Mouse (Mus musculus) spleen, adult 18-20 months (tissue): ENCODE results near the gene Ispd.
A peak's percentile ranks its signal among the peaks of the same experiment; 100 is the strongest.

ENCODE experiments used
- DNase-seq, 2 experiments: peaks; one replicate each; pipeline ENCODE4 v3.0.0; 2022; ENCODE audit warnings: mixed read lengths in 2 of 2

The Ispd gene

DNA sequence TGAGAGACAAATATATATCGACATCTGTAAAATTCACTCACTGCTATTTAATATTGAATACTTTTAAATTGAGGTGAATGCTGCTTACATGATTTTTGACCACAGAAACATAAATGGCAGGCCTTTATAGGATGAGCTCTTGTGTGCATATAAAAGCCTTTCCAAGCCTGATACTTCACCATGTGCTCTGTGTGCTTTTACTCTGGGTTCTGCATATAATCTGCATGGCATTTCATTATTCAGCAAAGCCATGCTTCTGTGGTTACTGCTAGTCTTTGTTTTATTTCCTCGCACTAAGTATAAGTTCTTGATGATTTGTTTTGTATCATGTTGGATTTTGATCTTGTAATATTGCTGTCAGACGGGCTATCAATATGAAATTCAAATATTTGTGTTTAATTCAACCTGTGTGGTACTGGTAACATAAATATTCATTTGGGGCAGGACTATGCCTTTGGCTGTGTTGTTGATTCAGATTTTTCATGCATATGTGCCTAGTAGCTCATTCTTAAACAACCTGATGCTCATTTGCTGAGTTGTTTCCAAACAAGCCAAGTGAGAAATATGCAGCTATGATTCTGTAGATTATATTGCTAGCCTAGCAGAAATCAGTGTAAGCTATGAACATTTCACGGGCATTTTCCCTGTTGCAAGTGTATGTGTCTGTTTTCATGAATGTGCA, 189.3 kb downstream of the Ispd start:
- no peak for DNase-seq

DNA sequence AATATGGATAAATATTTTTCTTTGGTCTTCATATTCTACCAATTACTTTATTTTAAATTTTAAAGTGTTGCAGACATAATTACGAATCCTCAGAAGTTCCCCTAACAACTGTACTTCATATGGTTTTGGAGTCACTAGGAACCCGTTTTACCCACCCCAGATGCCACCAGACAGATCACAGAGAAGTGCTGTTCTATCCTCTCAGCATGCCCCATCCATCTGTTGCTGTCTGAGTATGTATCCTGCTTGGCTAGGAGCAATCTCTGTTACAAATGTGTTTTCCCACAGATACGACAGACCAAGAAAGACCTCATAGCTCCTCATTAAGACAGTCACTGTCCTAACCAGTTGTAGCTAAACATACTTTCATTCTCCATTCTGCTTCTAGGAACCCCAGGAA, 203.6 kb downstream of the Ispd start:
- no peak for DNase-seq

DNA sequence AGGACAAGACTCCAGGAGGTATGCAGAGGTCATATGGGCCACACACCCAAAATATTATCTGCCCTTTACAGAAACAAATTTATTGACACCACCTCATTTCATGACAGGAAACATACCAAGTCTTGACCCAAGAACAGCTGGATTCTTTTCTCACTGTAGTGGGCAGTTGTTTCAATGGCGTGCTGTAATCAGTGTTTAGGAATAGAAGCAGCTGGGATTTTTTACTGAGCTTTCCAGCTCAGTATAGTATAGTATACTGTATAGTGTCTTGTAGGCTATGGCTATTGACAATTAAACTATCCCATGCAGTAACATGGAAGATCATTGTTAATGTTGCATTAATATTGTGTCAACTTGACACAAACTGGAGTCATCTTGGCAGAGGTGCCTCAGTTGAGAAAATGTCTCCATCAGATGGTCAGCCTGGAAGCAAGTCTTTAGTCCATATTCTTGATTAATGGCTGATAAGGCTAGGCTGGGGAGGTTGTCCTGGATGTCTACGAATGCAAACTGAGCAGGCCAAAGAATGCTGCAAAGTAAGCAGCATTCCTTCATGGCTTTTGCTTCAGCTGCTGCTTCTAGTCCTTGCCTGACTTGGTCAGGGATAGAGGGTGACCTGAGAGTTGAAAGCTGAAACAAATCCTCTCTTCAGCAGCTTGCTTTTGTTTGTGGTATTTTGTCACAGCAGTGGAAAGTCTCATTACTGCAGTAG, 216.4 kb downstream of the Ispd start:
- no peak for DNase-seq

DNA sequence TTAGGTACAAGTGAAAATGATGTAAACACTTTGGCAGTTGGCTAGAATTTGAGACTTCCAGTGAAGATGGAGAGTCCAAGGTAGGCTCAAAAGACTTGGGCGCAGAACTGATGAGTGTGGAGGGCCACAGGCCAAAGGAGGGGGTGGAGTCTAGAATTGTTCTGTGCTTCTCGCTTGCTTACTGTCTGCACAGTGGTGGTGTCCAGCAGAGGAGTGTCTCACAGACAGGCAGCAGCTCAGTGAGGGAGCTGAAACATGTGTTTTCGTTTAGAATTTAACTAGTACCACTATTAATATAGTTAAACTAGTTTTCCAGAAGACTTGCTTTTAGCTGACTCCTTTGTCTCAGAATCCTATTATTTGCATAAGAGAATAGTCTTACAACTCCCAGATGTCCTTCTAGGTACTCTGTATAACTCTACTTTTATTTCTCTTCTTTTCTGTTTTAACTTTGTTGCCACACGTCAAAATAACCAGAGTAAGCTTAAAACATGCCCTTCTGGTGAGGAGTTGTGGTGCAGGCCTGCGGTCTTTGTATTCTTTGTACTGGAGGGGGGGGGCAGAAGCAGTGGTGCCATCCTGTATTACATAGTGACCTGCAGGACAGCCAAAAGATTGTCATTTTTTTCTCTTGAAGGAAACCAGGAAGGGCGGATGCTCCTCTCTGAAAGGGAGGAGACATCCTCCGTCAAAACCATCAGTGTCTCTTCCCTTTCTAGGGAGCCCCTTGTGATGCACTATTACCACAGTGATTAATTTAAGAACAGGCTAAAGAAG, 240.9 kb downstream of the Ispd start:
- DNase-seq: no peak

DNA sequence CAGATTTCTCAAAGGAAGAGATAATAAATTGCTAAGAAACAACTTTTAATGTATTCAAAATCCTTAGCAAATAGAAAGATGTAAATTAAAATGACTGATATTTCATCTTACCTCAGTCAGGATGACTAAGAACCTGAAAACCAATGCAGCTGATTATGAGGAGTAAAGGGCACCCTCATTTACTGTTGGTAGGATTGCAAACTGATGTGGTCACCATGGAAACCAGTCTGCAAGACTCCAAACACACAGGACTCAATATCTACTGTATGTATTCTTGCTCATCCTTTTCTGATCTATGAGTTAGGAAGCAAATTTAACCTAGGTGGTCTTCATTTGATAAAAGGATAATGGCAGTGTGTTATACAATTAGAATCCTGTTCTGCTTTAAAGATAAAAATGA, 246.0 kb downstream of the Ispd start:
- DNase-seq: no peak

DNA sequence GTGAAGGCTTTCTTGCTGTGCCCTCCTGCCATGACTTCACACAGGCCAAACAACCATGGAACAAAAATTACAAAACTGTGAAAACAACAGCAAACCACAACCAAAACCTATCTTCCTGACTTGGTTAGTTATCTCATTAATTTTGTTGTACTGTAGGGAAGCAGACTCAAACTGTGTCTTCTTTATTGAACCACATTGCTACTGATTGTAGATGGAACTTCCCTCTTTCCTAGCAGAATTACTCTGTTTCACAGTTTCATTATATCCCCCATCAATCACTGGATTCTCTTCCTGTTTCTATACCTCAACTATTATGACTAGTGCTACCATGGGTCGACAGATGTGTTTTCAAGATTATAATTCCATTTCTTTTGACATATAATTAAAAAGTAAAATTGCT, 251.2 kb downstream of the Ispd start:
- no peak for DNase-seq

DNA sequence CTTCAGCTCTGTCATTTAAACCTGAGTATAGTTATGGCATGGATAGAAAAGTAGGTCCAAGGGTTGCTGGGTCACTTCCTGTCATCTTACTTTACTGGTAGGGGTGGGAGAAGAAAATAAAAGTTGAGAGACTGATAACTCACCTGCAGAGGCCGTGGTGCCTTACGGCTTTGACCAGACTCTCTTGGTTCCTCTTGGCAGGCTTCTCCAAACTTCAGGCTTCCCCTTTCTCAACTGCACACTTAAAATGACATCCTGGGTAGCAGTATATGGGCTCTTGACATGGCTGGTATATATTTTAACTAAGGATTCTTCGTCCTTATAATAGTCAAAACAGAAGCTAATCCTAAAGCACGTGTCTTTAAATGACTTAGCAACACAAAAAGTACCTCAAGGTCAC, 266.3 kb downstream of the Ispd start:
- no peak for DNase-seq

DNA sequence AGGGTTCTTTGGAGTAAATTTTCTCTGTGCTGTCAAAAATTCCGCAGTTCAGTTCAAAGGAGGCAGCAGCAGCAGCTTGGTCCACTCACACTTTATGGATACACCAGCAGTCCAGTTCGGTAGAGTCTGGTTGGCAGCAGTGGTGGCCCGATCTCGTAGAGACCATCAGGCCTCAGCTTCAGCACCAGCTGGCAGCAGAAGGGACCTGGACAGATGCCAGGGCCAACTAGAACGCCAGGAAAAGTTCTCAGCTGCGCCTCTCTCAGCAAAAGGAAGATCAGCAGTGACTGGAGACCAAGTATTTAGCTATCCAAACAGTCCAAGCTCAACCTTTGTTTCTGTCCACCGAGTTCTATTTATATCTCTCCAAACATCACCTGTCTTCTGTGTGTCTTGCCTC, 281.2 kb downstream of the Ispd start:
- DNase-seq: no peak

DNA sequence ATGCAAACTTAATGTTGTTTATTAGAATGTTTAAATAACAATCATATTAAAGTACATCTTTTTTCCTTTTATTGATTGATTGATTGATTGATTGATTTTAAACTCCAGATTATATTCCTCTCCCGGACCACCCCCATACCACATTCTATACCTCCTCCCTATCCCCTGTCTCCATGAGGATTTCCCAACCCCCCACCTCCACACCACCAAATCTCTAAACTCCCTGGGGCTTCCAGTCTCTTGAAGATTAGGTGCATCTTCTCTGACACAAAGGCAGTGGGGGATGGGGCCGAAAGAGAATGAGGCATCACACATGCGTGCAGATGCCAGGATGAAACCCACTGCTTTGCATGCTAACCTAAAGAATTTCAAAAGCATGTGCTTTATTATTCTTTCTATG, 283.5 kb downstream of the Ispd start:
- DNase-seq: no peak

DNA sequence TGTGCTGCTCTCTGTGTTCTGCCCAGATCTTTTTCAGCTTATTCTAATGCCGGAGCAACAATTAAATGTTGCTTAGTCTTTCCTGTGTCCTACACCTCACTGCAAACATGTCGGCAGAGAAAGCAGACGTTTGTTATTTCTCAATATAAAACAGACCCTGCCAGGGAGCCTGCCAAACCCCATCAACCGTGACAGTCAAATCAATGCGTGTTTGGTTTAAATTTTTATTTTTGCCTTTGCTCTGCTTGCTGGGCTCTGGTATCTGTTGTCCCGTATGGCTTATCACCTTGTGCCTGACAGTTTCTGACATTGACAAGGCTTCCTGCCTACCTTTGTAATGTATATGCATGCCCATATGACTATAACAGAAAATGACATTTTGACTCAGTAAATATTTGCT, 285.5 kb downstream of the Ispd start:
- DNase-seq: no peak

DNA sequence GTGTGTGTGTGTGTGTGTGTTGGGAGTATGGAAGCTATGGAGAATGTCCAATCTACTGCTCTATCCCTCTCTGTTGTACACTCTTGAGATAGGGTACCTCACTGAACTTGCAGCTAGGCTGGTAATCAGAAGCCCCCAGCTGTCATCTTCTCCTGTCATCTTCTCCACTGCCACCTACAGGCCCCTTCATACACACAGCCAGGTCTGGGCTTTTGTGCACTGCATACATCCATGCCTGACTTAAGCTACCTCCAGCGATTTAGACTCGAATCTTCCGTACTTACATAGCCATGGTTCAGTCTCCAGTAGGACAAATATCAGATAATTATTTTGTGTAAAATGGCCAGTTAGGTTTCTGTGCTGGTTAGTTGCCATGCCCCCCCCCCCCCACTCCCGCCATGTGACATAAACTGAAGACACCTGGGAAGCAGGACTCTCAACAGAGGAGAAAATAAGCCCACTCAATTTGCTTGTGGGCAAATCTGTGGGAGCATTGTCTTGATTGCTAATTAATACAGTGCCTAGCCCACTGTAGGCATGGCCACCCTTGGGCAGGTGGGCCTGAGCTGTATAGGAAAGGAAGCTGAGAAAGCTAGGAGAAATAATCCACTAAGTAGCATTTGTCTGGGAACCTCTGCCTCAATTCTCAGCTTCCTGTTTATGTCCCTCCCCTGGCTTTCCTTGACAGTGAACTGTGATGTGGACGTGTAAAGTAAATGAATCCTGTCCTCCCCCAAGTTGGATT, 289.1 kb downstream of the Ispd start:
- DNase-seq: no peak

DNA sequence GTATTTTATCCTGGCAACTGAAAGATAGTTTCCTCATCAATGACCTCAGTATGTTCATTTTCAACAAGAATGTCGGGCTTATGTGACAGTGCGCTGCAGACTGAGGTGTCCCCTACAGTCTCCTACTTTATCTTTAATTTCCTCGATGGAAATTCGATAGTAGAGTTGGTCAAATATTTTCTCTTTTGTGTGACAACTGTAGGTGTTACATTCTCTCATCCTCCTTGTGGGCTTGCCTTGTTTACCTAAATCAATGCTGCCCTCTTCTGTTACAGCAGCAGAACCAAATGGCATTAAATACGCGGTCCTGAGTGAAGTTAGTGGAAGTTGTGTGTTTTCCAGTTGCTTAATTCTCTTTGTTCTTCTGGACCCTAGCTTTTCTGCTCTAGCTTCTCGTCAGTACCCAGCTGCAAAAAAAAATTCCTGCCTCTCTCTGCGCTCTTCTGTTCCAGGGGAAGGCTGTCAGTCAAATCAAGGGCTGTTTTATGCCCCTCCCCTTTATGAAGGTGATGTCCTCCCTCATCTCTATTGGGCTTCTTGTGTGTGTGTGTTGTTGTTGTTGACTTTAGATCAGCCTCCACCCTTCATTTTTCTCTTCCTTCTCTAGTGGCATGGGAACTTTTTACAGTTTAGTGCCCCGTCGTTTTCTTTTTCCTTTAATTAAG, 289.8 kb downstream of the Ispd start:
- DNase-seq: no peak

DNA sequence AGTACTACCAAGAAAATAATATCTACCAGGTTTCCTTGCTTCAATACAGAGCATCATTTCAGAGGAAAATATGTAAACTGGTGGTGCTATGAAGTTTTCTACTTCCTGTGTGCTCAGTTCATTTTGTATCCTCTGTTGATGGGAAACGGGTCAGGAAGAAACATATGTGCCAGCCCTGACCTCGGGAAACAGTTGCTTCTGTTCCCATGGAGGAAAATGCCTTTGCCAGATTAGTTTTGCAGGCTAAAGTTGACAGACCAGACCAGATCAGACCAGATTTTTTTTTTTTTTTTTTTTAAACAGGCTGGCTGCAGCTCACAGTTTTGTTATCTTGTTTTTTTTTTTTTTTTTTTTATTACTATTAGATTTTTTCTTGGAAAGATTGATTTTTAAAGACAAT, 293.2 kb downstream of the Ispd start:
- DNase-seq: no peak

DNA sequence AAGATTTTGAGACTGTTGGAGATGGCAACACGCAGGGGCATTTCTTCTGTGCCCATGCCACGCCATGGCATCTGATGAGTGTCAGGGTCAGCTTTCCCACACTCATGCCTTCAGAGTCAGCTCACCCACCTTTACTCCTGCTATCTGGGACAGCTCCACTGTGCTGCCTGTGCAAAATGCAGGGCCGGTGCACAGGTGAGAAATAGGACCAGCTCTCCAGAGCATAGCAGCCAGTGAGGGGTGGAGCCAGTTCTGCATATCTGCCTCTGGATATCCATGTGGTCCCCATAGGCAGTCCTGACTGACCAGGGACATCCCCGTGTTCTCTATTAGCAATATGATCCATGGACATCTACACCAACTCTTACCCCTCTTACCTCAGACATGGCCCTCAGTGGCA, 297.0 kb downstream of the Ispd start:
- no peak for DNase-seq

DNA sequence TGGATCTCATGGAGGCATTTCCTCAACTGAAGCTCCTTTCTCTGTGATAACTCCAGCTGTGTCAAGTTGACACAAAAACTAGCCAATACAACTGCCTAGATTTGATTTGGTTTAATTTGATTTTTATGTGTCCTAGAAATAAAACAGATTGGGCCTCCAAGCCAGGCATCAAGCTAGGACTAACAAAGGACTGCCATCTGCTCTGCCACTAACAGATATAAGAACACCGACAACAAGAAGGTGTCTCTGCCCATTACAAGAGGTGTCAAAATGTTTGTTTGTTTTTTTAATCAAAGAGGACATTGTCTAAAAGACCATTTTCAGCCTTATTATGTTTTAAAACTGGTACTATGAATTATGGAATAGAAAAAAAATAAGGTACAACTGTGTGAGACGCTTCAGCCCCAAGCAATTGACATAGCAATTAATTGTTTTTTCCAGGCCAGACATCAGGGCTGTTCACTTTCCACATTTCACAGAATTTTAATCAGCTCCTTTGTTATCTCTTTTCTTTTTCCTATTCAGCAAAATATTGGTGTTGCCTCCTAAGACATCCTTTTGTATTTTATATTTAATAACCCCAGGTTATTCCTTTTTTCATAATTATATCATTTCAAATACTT, 299.7 kb downstream of the Ispd start:
- DNase-seq: no peak

DNA sequence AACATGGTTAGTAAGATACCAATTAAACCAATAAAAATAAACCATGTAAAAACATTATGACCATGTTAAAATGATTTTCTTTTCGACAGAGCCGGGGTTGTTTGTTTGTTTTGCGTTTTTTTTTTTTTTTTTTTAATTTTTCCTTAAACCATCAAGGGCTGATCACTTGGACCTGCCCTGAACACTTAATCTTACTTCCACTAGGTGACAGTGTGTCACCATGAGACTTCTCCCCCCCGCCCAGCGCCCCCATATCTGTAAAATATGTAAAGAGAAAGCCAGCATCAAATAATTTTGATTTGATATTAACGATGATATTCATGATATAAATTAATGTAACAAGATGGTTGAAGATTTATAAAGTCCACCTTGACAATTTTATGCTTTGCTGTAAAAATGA, 300.5 kb downstream of the Ispd start:
- DNase-seq: no peak

DNA sequence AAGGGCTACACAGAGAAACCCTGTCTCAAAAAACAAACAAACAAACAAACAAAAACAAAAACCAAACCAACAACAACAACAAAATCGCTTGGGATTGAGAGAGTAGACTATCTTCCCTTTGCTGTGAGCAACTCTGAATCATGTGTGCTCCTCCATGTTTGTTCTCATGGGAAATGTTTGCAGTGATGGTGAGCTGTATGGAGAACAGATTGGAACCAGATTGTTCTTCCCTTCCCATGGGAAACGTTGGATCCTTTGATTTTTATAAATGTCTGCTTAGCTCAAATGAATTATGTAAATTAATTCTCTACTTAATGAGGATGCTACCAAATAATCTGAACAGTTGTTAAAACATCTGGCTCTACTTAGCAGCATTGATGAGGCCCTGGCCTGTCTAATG, 312.8 kb downstream of the Ispd start:
- DNase-seq: no peak

DNA sequence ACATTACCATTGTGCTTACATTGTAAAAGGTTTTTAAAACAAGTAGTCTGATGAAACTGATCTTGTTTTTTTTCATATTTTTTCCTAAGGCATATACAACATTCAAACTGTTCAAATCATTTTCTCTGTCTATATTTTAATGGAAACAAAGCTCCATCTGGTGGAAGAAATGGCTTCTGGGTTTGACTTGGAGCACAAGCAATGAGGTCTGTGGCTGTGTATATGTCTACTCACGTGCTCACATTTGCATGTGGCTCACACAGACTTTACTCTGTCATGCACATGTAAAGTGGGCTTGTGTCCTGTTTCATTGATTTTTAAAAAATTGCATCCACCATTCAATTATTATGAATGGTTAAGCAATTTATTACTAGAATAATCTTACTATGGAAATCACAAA, 323.1 kb downstream of the Ispd start:
- no peak for DNase-seq

DNA sequence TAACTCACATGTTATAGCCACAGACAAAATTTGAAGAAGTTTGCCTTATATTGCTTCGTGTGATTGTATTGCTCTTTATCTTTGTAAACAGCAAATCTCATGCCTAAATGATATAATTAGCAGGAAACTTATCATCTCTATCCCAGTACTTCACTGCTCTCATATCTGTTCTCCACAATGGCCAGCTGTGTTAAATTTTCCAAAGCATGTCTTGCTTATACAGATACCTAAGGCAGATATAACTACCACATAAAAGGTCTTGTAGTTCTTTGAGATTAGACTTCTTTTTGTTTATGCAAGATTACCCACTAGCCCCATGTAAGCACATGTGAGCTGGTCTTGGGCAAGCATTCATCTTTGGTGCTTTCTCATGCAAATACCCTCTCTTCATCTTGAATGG, 327.6 kb downstream of the Ispd start:
- no peak for DNase-seq

DNA sequence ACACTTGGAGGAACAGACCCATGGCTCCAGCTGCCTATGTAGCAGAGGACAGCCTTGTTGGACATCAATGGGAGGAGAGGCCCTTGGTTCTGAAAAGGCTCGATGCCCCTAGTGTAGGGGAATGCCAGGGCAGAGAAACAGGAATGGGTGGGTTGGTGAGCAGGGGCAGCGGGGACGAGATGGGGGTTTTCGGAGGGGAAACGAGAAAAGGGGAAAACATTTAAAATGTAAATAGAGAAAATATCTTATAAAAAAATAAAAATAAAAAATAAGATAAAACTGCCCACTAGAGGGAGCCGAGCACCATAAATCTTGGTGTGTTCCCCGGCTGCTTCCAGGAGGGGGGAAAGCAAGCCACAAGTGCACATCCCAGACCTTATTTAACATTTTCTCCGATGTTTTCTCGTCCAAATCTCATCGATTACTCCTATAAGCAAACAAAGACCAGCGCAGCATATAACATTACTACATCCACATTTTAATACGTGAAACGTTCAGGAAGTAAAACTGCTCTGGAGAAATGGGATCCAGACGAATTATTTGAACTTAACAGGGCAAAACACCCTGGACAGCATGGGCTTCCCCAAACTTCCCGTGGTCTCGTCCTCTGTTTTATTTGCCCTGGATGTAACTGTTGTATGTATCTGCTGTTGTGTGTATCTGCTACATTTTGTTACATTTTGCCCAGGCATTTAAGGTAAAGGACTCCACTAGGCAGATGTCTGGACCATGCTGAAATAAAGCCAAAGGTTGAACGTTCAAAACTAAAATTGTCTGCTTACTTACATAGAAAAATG, 332.8 kb downstream of the Ispd start:
- peak in 1 of 2 experiments; percentile 2 for DNase-seq

DNA sequence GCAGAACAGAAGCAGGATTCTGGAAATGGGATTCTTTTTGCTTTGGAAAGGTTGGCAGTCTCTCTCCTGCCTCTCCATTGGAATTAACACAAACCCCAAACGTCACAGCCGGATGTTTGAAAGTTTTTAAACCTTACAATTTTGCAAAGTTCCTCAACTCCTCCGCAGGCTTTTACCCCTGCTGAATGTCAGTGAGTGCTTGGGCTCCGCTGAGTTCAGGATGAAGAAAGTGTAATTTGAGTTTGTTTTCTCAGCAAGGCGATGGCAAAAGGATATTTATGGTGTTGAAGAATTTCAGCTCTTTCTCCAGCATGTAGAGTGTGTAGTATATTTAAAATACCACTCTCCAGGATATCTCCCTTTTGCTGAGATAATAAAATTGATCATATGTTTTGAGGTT, 336.3 kb downstream of the Ispd start:
- DNase-seq: no peak

DNA sequence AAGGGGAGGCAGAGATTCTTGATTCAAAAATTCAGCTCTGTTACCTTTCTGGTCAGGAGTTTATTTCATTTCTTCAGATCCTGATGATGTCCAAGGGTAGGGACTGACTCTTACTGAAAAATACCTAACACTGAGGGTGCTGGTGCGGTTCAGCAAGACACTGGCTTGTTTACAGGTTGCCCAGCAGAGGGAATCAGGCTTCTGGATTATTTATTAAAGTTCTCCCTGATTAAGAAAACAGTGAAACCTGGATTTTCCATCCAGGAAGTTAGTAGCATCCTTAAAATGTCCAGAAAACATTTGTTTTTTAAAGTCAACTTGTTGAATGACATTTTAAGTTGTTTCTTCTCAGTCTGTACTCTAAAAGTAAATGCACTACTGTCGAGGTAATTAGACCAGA, 337.2 kb downstream of the Ispd start:
- no peak for DNase-seq
